Mouse (Mus musculus) embryonic facial prominence, embryonic 11.5 days (tissue): Measurements from ENCODE around the gene Pus7. TPM values are rescaled to one million over a fixed set of nuclear protein-coding genes. Genes with fewer than 3 reads are reported as not detected.
A peak's percentile ranks its signal among the peaks of the same experiment; 100 is the strongest.

Source experiments
- ATAC-seq: fragments of 200-750 bp; cut with Nextera tagmentation; replicated peaks from 2 replicates; pipeline ENCODE4 v1.8.0; 2017; ENCODE audit warnings: low read depth; ENCODE audit not compliant: insufficient number of reproducible peaks, low FRiP score, low TSS enrichment
- DNase-seq: peaks from one replicate; pipeline ENCODE4 v3.0.0-alpha.2; 2015; ENCODE audit warnings: low spot score
- H3K27ac ChIP-seq: fragments of 300-500 bp; sonication (generic); replicated peaks from 2 replicates; pipeline ENCODE4 v1.5.1; 2014; ENCODE audit warnings: mild to moderate bottlenecking, low read depth, low read length, control low read depth
- H3K27me3 ChIP-seq: fragments of 300-500 bp; sonication (generic); 2 replicates; pipeline ENCODE4 v1.6.1; 2014; ENCODE audit warnings: mild to moderate bottlenecking, low read length, moderate library complexity, mixed read lengths; ENCODE audit not compliant: control insufficient read depth, insufficient read depth
- H3K36me3 ChIP-seq: fragments of 300-500 bp; sonication (generic); replicated peaks from 2 replicates; pipeline ENCODE4 v1.6.1; 2014; ENCODE audit warnings: low read depth, mild to moderate bottlenecking, low read length, moderate library complexity, mixed read lengths; ENCODE audit not compliant: control insufficient read depth, insufficient read depth
- H3K4me1 ChIP-seq: fragments of 300-500 bp; sonication (generic); 2 replicates; pipeline ENCODE4 v1.6.1; 2014; ENCODE audit warnings: low read length, mixed read lengths; ENCODE audit not compliant: control insufficient read depth, insufficient read depth
- H3K4me2 ChIP-seq: fragments of 300-500 bp; sonication (generic); 2 replicates; pipeline ENCODE4 v1.6.1; 2014; ENCODE audit warnings: low read depth, mild to moderate bottlenecking, control low read depth, low read length, moderate library complexity
- H3K4me3 ChIP-seq: fragments of 300-500 bp; sonication (generic); 2 replicates; pipeline ENCODE4 v1.5.1; 2014; ENCODE audit warnings: low read depth, low read length, control low read depth
- H3K9ac ChIP-seq: fragments of 300-500 bp; sonication (generic); replicated peaks from 2 replicates; pipeline ENCODE4 v1.6.1; 2014; ENCODE audit warnings: mild to moderate bottlenecking, control low read depth, low read length
- H3K9me3 ChIP-seq: fragments of 300-500 bp; sonication (generic); replicated peaks from 2 replicates; pipeline ENCODE4 v1.6.1; 2016; ENCODE audit warnings: mild to moderate bottlenecking, low read length, inconsistent platforms, mixed read lengths; ENCODE audit not compliant: control insufficient read depth
- WGBS: fragments of 180-500 bp; shearing (Covaris S2); extraction: QIAGEN DNeasy Blood & Tissue Kit; methylation state at CpG from one replicate; pipeline ENCODE4 v1.1.7; 2014; 5-methylcytosine and 5-hydroxymethylcytosine counted together
- polyA plus RNA-seq: library from polyadenylated mRNA; unstranded; fragments of >200 nt; fragmentation: Nextera tagmentation; extraction: Ambion mirVana; gene quantifications from 2 replicates; pipeline ENCODE4 v1.2.1, GENCODE M21; 2014

Pus7 gene
- polyA plus RNA-seq, 1 experiment from 2014 or later = 35.6 TPM

- H3K27me3 ChIP-seq = no peaks in the 10 kb centered on the region
- WGBS = 90% methylated on average over 2 of the region's 2 CpGs
- H3K4me3 ChIP-seq = no peak overlapping the region
- H3K4me2 ChIP-seq = no peak overlapping the region
- no peaks in the 10 kb centered on the region for H3K9me3 ChIP-seq
- DNase-seq (no peak), ATAC-seq (no peak)
- no peaks in the 10 kb centered on the region; the same call in 1 of the 2 replicates for H3K36me3 ChIP-seq
- no peaks in the 10 kb centered on the region for H3K4me1 ChIP-seq
- no peak overlapping the region for H3K9ac ChIP-seq
- H3K27ac ChIP-seq = no peak overlapping the region
Measured at GRCm38 (mm10) chr5:23792726-23793125, 9.2 kb upstream of the Pus7 start.

DNA sequence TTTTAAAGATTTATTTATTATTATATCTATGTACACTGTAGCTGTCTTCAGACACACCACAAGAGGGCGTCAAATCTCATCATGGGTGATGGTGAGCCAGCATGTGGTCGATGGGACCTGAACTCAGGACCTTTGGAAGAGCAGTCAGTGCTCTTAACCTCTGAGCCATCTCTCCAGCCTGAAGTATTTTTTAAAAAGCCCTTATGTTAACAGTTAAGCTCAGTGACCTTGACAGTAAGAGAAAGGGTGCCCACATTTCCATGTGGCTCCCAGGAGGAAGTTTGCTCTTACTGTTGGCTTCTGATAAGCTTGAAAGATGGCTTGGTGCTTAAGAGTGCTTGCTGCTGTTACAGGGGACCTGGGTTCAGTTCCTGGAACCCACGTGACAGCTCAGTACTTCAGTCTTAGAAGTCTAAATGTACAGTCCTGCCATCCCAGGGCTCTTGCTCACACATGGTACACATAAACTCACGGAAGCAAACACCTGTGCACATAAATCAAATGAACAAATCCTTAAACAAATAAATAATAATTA, 5.6 kb upstream of the Pus7 start:
- H3K27ac ChIP-seq = no peak overlapping the region
- 84% methylated on average over 4 of the region's 4 CpGs for WGBS
- no peak overlapping the region for H3K9ac ChIP-seq
- no peaks in the 10 kb centered on the region for H3K4me1 ChIP-seq
- ATAC-seq (no peak), DNase-seq (no peak)
- no peak overlapping the region for H3K4me2 ChIP-seq
- H3K9me3 ChIP-seq = no peaks in the 10 kb centered on the region
- H3K4me3 ChIP-seq = no peak overlapping the region
- H3K27me3 ChIP-seq = no peaks in the 10 kb centered on the region
- no peaks in the 10 kb centered on the region; the same call in 1 of the 2 replicates for H3K36me3 ChIP-seq

DNA sequence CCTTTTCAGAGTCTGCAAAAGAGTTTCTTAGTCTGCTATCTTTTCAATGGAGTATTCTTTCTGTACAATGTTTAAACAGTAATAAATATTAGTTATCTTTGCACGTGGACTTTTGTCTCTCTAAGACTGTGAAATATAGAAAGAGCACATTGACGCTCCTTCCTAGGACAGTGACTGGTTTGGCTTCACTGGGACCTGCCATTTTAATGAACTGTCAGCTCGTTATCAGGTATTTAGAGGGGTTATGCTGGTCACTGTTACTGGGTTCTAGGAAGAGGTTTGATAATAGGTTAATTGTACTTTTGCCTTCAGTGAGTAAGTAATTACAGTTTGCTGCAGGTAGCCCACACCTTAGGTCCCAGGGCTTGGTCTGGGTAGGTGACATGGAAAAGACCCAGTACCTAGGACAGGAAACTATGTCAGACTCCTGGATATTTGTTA, 4.9 kb upstream of the Pus7 start:
- Histone ChIP-seq H3K9ac (peak overlapping the region; percentile 74; the same call in 1 of the 2 replicates), H3K4me2 (peak overlapping the region; percentile 73), H3K27me3 (no peaks in the 10 kb centered on the region), H3K27ac (no peak overlapping the region), H3K36me3 (no peaks in the 10 kb centered on the region), H3K4me3 (peak overlapping the region; percentile 63), H3K4me1 (no peaks in the 10 kb centered on the region), H3K9me3 (no peaks in the 10 kb centered on the region)
- ATAC-seq = no peak
- no peak for DNase-seq
- 49% methylated on average over 3 of the region's 3 CpGs for WGBS

- DNase-seq (peak; percentile 96), ATAC-seq (peak; percentile 80)
- Histone ChIP-seq H3K9ac (peak within 1 kb of the TSS; percentile 74), H3K4me1 (no peaks in the 10 kb centered on the region), H3K36me3 (no peaks in the 10 kb centered on the region), H3K4me2 (peak within 1 kb of the TSS; percentile 73), H3K27ac (no peak within 1 kb of the TSS), H3K9me3 (no peaks in the 10 kb centered on the region), H3K4me3 (peak within 1 kb of the TSS; percentile 63), H3K27me3 (no peaks in the 10 kb centered on the region)
- WGBS = 3% methylated on average over 47 of the region's 47 CpGs
Measured at GRCm38 (mm10) chr5:23787536-23788389, 4.3 kb upstream of the Pus7 start, which contains the start of gene Rint1. Gene Rint1 (plus strand): TSS chr5:23787711.

DNA sequence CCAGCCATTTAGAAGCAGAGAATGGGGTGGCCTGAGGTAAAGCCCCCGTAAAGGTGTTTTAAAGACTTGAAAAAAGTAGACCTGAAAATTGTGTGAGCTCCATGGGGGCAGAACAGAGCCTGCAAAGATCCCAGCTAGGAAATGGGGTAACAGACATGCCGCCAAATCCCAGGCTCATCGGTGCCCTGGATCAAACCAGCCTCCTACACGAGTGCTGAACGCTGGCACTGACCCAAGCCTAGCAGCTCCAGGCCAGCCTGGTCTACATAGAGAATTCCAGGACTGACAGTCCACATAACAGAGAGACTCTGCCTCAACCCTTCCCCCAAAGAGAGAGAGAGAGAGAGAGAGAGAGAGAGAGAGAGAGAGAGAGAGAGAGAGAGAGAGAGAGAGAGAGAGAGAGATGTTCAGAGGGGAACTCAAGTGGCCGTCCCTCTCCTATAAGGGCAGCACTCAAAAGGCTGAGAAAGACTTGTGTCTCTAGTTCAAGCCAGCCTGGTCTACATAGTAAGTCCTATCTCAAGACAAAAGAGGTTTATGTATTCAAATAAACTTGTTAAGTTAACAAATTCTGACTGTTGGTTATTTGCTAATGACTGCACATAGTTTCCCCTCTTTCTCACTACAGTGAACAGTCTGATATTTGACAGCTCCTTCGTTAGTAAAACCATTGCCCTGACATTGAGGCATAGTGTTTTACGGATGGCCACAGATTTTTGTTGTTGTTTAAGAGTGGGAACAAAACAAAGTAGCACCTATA, 1.3 kb downstream of the Pus7 start:
- no peaks in the 10 kb centered on the region for H3K9me3 ChIP-seq
- DNase-seq (no peak), ATAC-seq (no peak)
- peak overlapping the region; percentile 79 for H3K4me3 ChIP-seq
- peak overlapping the region; percentile 74 for H3K4me2 ChIP-seq
- no peaks in the 10 kb centered on the region for H3K4me1 ChIP-seq
- no peak overlapping the region for H3K27ac ChIP-seq
- no peaks in the 10 kb centered on the region; the same call in 1 of the 2 replicates for H3K36me3 ChIP-seq
- H3K9ac ChIP-seq = no peak overlapping the region
- 40% methylated on average over 8 of the region's 8 CpGs for WGBS
- no peaks in the 10 kb centered on the region for H3K27me3 ChIP-seq

GRCm38 (mm10) chr5:23781172-23781571, 2.3 kb downstream of the Pus7 start:
- Histone ChIP-seq H3K36me3 (no peaks in the 10 kb centered on the region; the same call in 1 of the 2 replicates), H3K27ac (no peak overlapping the region), H3K4me2 (no peak overlapping the region), H3K9me3 (no peaks in the 10 kb centered on the region), H3K9ac (no peak overlapping the region), H3K4me1 (no peaks in the 10 kb centered on the region), H3K27me3 (no peaks in the 10 kb centered on the region), H3K4me3 (no peak overlapping the region)
- no peak for ATAC-seq
- WGBS = 66% methylated on average over 4 of the region's 4 CpGs
- DNase-seq = peak; percentile 22

GRCm38 (mm10) chr5:23780516-23780915, 3.0 kb downstream of the Pus7 start:
- 79% methylated on average over 4 of the region's 4 CpGs for WGBS
- Histone ChIP-seq H3K4me3 (no peak overlapping the region), H3K27ac (no peak overlapping the region), H3K4me1 (no peaks in the 10 kb centered on the region), H3K36me3 (no peaks in the 10 kb centered on the region; the same call in 1 of the 2 replicates), H3K9ac (no peak overlapping the region), H3K9me3 (no peaks in the 10 kb centered on the region), H3K27me3 (no peaks in the 10 kb centered on the region), H3K4me2 (no peak overlapping the region)
- ATAC-seq (no peak), DNase-seq (no peak)
